Mouse (Mus musculus) spleen, postnatal 4 days (tissue): ENCODE measurements around the gene Iqcf1.

Experiments used
- DNase-seq, 2 experiments: peaks; one replicate each; pipeline ENCODE4 v3.0.0; 2022; ENCODE audit warnings: low spot score in 2 of 2

Iqcf1 gene

GRCm38 (mm10) chr9:106481676-106482075 lies 18.1 kb upstream of the Iqcf1 start:
- peak; percentile 10 to 57 for DNase-seq

- peak; percentile 9 to 56 for DNase-seq
Measured at GRCm38 (mm10) chr9:106482578-106483115, 17.1 kb upstream of the Iqcf1 start.

GRCm38 (mm10) chr9:106483136-106483535 lies 16.6 kb upstream of the Iqcf1 start:
- peak in 1 of 2 experiments; percentile 12 for DNase-seq

GRCm38 (mm10) chr9:106483606-106484005 lies 16.2 kb upstream of the Iqcf1 start:
- peak in 1 of 2 experiments; percentile 58 for DNase-seq

- peak; percentile 9 to 58 for DNase-seq
Measured at GRCm38 (mm10) chr9:106485076-106485475, 14.7 kb upstream of the Iqcf1 start.

- peak; percentile 8 to 47 for DNase-seq
Measured at GRCm38 (mm10) chr9:106487602-106488001, 12.2 kb upstream of the Iqcf1 start.

GRCm38 (mm10) chr9:106501846-106502245 lies 2.1 kb downstream of the Iqcf1 start:
- no peak for DNase-seq

GRCm38 (mm10) chr9:106504246-106504645 lies 4.5 kb downstream of the Iqcf1 start:
- no peak for DNase-seq

GRCm38 (mm10) chr9:106509356-106509755 lies 9.6 kb downstream of the Iqcf1 start:
- DNase-seq, result no peak

- DNase-seq, result no peak
Measured at GRCm38 (mm10) chr9:106512729-106513450, 13.1 kb downstream of the Iqcf1 start.

- DNase-seq, result no peak
Measured at GRCm38 (mm10) chr9:106513566-106513965, 13.8 kb downstream of the Iqcf1 start.

GRCm38 (mm10) chr9:106514273-106514672 lies 14.5 kb downstream of the Iqcf1 start, which contains the start of gene Iqcf5:
Iqcf5 (plus strand) TSS chr9:106514573.
- no peak for DNase-seq

GRCm38 (mm10) chr9:106519433-106519832 lies 19.7 kb downstream of the Iqcf1 start:
- DNase-seq, result no peak

- DNase-seq, result no peak
Measured at GRCm38 (mm10) chr9:106519909-106520308, 20.1 kb downstream of the Iqcf1 start.

GRCm38 (mm10) chr9:106531833-106532232 lies 32.1 kb downstream of the Iqcf1 start:
- no peak for DNase-seq

GRCm38 (mm10) chr9:106534296-106534695 lies 34.5 kb downstream of the Iqcf1 start:
- no peak for DNase-seq

GRCm38 (mm10) chr9:106534975-106535374 lies 35.2 kb downstream of the Iqcf1 start:
- DNase-seq, result no peak
